Mouse (Mus musculus) MEL (cell line): ENCODE measurements around the gene Ncoa3.

ENCODE experiments used
- BHLHE40 ChIP-seq: IDR thresholded peaks from 2 replicates; pipeline ENCODE4 v1.6.1; 2012; ENCODE audit warnings: low read depth, mild to moderate bottlenecking, inconsistent platforms, low read length, improper control_type of control experiment, borderline replicate concordance
- CTCF ChIP-seq, 3 experiments: IDR thresholded peaks in 2 of 3; conservative IDR thresholded peaks in 1 of 3; 2 replicates each; pipeline ENCODE4 v1.5.1; 2011 to 2012; ENCODE audit warnings: low read length in 3 of 3, low read depth in 2 of 3, mild to moderate bottlenecking in 2 of 3, improper control_type of control experiment in 1 of 3, inconsistent platforms in 1 of 3, mixed read lengths in 1 of 3, moderate library complexity in 1 of 3; ENCODE audit not compliant: control insufficient read depth in 1 of 3, insufficient read depth in 1 of 3, poor library complexity in 1 of 3, severe bottlenecking in 1 of 3
- EP300 ChIP-seq, 2 experiments: IDR thresholded peaks; 2 replicates each; pipeline ENCODE4 v1.6.1; 2011; ENCODE audit warnings: improper control_type of control experiment in 2 of 2, low read length in 2 of 2, low read depth in 1 of 2, mild to moderate bottlenecking in 1 of 2
- MAZ ChIP-seq: IDR thresholded peaks from 2 replicates; pipeline ENCODE4 v1.6.1; 2012; ENCODE audit warnings: low read depth, mild to moderate bottlenecking, inconsistent platforms, low read length, improper control_type of control experiment
- POLR2A ChIP-seq, 2 experiments: IDR thresholded peaks; 2 replicates each; pipeline ENCODE4 v1.6.1; 2011 to 2012; ENCODE audit warnings: low read length in 2 of 2, mild to moderate bottlenecking in 2 of 2, control low read depth in 1 of 2, improper control_type of control experiment in 1 of 2, low read depth in 1 of 2, moderate library complexity in 1 of 2; ENCODE audit not compliant: control insufficient read depth in 1 of 2, insufficient read depth in 1 of 2, poor library complexity in 1 of 2

DNA sequence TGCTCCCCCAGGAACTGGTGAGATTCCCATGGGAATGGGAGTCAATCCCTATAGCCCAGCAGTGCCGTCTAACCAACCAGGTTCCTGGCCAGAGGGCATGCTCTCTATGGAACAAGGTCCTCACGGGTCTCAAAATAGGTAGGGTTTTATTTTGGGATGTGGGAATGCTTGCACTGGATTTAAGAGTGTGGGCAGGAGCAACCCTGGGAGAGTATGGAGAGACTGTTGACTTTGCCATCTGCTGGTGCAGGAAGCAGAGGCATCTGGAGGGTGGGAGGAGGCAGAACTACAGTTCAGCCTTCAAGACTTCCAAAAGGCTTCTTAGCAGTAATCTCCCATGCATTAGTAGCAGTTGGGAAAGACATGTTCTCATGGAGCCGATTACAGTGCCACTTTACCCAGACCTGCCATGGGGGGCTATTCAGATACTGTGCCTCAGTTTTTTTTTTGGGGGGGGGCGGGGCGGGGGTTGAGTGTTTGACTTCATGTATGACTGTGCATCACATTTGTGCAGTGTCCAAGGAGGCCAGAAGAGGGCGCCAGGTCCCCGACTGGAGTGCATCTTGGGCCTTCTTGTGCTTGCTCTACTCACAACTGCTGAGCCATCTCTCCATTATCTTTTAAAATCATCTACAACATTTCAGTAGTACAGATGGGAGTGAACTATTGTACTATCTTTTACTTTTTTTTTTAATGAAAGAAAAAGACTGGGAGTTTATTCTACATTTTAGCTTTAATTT lies 67.4 kb downstream of the Ncoa3 start:
- TF ChIP-seq POLR2A (IDR thresholded peaks at IDR 0.05; ENCODE audit: control insufficient read depth in 1 of 2, insufficient read depth in 1 of 2, low read depth in 1 of 2, low read length in 2 of 2, poor library complexity in 1 of 2) (no peak), EP300 (IDR thresholded peaks at IDR 0.05; ENCODE audit: low read depth in 1 of 2, low read length in 2 of 2) (no peak), CTCF (IDR thresholded peaks at IDR 0.05 in 2 of 3, conservative IDR thresholded peaks at IDR 0.05 in 1 of 3; ENCODE audit: control insufficient read depth in 1 of 3, insufficient read depth in 1 of 3, low read depth in 2 of 3, low read length in 3 of 3, poor library complexity in 1 of 3, severe bottlenecking in 1 of 3) (peak; percentile 55 to 86 (median 63)), MAZ (no peak), BHLHE40 (no peak)
